Mouse (Mus musculus) liver, postnatal 0 days (tissue): Measurements from ENCODE around the gene AU040320.

ENCODE experiments used
- CTCF ChIP-seq: sonication (generic); IDR thresholded peaks from 2 replicates; pipeline ENCODE4 v1.5.1; 2016; ENCODE audit warnings: antibody characterized with exemption, low read depth
- EP300 ChIP-seq: IDR thresholded peaks from 2 replicates; pipeline ENCODE4 v1.6.1; 2016; ENCODE audit warnings: antibody characterized with exemption, low read depth, mild to moderate bottlenecking

DNA sequence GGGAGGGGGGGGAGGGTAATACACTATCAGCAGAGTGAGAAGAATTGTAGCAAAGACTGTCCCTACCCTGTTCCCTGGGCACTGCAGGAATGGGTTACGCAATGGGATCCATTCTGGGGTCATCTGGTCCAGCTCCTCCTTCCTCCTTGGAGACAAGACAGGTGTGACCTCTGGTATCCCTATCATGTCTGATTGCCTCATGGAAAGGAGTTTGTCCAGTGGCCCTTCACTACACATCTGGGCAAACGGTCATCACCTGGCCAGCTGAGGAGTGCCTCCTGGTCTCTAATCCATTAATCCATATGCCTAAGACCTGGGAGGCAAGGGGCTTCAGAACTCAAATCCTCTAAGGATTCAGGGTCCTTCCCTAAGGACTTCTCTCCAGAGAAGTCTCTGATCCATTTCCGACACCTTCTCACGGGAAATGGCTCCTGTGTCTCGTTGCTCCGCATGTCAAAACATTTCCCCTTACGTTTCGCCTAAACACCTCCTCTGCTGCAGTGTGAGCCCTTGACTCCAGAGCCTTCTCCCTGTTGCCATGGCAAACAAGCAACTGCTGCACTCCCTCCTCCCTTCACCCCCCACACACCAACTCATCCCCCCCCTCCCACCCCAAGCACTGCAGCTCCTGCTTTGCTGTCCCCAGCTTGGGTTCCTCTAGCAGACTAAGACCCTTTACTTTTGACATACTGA, 2.3 kb upstream of the AU040320 start:
- no peak for TF ChIP-seq CTCF
- TF ChIP-seq EP300: no peak
